Mouse (Mus musculus) cerebellum, adult 2 months (tissue): ENCODE measurements around the gene Traf7.

Experiments used
- CTCF ChIP-seq: fragments of 200-500 bp; IDR thresholded peaks from 2 replicates; pipeline ENCODE4 v1.5.1; 2011; ENCODE audit warnings: low read depth, mild to moderate bottlenecking, control low read depth, low read length, moderate library complexity, borderline replicate concordance; ENCODE audit not compliant: insufficient read depth
- POLR2A ChIP-seq: fragments of 200-500 bp; IDR thresholded peaks from 2 replicates; pipeline ENCODE4 v1.6.1; 2011; ENCODE audit warnings: low read length, control low read depth, borderline replicate concordance; ENCODE audit not compliant: insufficient read depth

DNA sequence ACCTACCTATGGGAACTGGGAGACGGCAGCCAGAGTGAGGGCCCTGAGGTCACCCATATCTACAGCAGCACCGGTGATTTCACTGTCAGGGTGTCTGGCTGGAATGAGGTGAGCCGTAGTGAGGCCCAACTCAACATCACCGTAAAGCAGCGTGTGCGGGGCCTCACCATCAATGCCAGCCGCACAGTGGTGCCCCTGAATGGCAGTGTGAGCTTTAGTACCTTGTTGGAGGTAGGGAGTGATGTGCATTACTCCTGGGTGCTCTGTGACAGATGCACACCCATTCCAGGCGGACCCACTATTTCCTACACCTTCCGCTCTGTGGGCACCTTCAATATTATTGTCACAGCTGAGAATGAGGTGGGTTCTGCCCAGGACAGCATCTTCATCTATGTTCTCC, 46.1 kb upstream of the Traf7 start:
- TF ChIP-seq CTCF (no peak), POLR2A (no peak)
